In genomic region chr8:70495771-70496062, GRCm38 (mm10) we compare ENCODE assay signal across 10 mouse cellular contexts. TPM values are rescaled to one million over a fixed set of nuclear protein-coding genes. Genes with fewer than 3 reads are reported as not detected.
DNase-seq lines count a peak whose midpoint lies in the region; ATAC-seq and TF ChIP-seq lines count a peak whose summit lies in the region.
"Had no signal": no experiment of that assay in that cellular context is flagged by ENCODE, and none has a peak within 500 bp of the region (broad histone marks: within the 10 kb centered on the region; RNA-seq: fewer than 3 reads in every experiment).

No protein-coding gene starts in this region.

- WGBS in heart, embryonic 13.5 days = 8% methylated on average over 12 of the region's 12 CpGs
- 9% methylated on average over 12 of the region's 12 CpGs for WGBS in embryonic facial prominence, embryonic 12.5 days
- 6% methylated on average over 12 of the region's 12 CpGs for WGBS in limb, embryonic 11.5 days
- 6% methylated on average over 12 of the region's 12 CpGs for WGBS in intestine, embryonic 15.5 days

- no peak for TF ChIP-seq POLR2A in ES-Bruce4 (IDR thresholded peaks at IDR 0.05; ENCODE audit: insufficient read depth, low read length)

- DNase-seq in heart, postnatal 10 days = no peak
- peak; percentile 54 for DNase-seq in limb, embryonic 11.5 days (ENCODE audit: low spot score)
- DNase-seq in urinary bladder, postnatal 10 days (ENCODE audit: low spot score) = no peak
- no peak for DNase-seq in cerebellum, adult 9-10 months
- DNase-seq: gastrocnemius, postnatal 14 days had no signal

- peak overlapping the region; percentile 3; the same call in 1 of the 2 replicates for H3K4me3 ChIP-seq in heart, embryonic 13.5 days
- H3K4me3 ChIP-seq in ES-Bruce4 (ENCODE audit: low read depth, low read length) = no peak overlapping the region
- H3K4me3 ChIP-seq in embryonic facial prominence, embryonic 12.5 days = peak overlapping the region; percentile 57
- H3K4me3 ChIP-seq in limb, embryonic 11.5 days (ENCODE audit: low read depth, low read length) = peak overlapping the region; percentile 72
- H3K4me3 ChIP-seq in intestine, embryonic 15.5 days (replicated peaks) = no peak overlapping the region

- H3K4me1 ChIP-seq in heart, embryonic 13.5 days = peaks cover 52% of the 10 kb centered on the region
- no peaks in the 10 kb centered on the region for H3K4me1 ChIP-seq in ES-Bruce4 (ENCODE audit: control insufficient read depth, insufficient read depth, low read length)
- peaks cover 72% of the 10 kb centered on the region for H3K4me1 ChIP-seq in embryonic facial prominence, embryonic 12.5 days
- peaks cover 46% of the 10 kb centered on the region for H3K4me1 ChIP-seq in limb, embryonic 11.5 days (ENCODE audit: control insufficient read depth, insufficient read depth, low read length)
- peaks cover 40% of the 10 kb centered on the region for H3K4me1 ChIP-seq in intestine, embryonic 15.5 days (replicated peaks)

- peak overlapping the region; percentile 12; the same call in 1 of the 2 replicates for H3K9ac ChIP-seq in heart, embryonic 13.5 days
- H3K9ac ChIP-seq in ES-Bruce4 (ENCODE audit: low read depth, poor library complexity, severe bottlenecking) = peak overlapping the region; percentile 10; the same call in 1 of the 2 replicates
- H3K9ac ChIP-seq in embryonic facial prominence, embryonic 12.5 days = peak overlapping the region; percentile 51
- peak overlapping the region; percentile 52 for H3K9ac ChIP-seq in limb, embryonic 11.5 days (ENCODE audit: low read length)
- H3K9ac ChIP-seq in intestine, embryonic 15.5 days = no peak overlapping the region

- TF ChIP-seq EP300 in ES-Bruce4 (IDR thresholded peaks at IDR 0.05; ENCODE audit: insufficient read depth, low read depth, low read length) = no peak

- no peak overlapping the region for H3K27ac ChIP-seq in heart, embryonic 13.5 days (replicated peaks)
- H3K27ac ChIP-seq in ES-Bruce4 (ENCODE audit: insufficient read depth, low read length) = no peak overlapping the region
- H3K27ac ChIP-seq in embryonic facial prominence, embryonic 12.5 days = no peak overlapping the region
- H3K27ac ChIP-seq in limb, embryonic 11.5 days (replicated peaks; ENCODE audit: low read depth, low read length) = peak overlapping the region; percentile 4
- no peak overlapping the region for H3K27ac ChIP-seq in intestine, embryonic 15.5 days

- no peaks in the 10 kb centered on the region for H3K9me3 ChIP-seq in heart, embryonic 13.5 days
- no peaks in the 10 kb centered on the region for H3K9me3 ChIP-seq in ES-Bruce4 (replicated peaks; ENCODE audit: control insufficient read depth, insufficient read depth, low read length, poor library complexity, severe bottlenecking)
- no peaks in the 10 kb centered on the region for H3K9me3 ChIP-seq in embryonic facial prominence, embryonic 12.5 days
- H3K9me3 ChIP-seq in limb, embryonic 11.5 days (ENCODE audit: control insufficient read depth, low read length) = no peaks in the 10 kb centered on the region
- no peaks in the 10 kb centered on the region for H3K9me3 ChIP-seq in intestine, embryonic 15.5 days

- intact Hi-C loops in heart, postnatal 10 days (cut with DNase I) = no loop called here

- TF ChIP-seq CTCF in ES-Bruce4 (IDR thresholded peaks at IDR 0.05; ENCODE audit: low read depth, low read length) = no peak

- peaks cover 100% of the 10 kb centered on the region for H3K27me3 ChIP-seq in heart, embryonic 13.5 days (replicated peaks)
- peaks cover 40% of the 10 kb centered on the region for H3K27me3 ChIP-seq in ES-Bruce4 (ENCODE audit: control insufficient read depth, insufficient read depth, low read length, poor library complexity, severe bottlenecking)
- H3K27me3 ChIP-seq in embryonic facial prominence, embryonic 12.5 days = peaks cover 91% of the 10 kb centered on the region
- peaks cover 37% of the 10 kb centered on the region for H3K27me3 ChIP-seq in limb, embryonic 11.5 days (ENCODE audit: control insufficient read depth, insufficient read depth, low read length)
- H3K27me3 ChIP-seq in intestine, embryonic 15.5 days (replicated peaks) = peaks cover 98% of the 10 kb centered on the region

- ATAC-seq in heart, embryonic 13.5 days (ENCODE audit: extremely low read depth, insufficient number of reproducible peaks, low FRiP score, low TSS enrichment) = no peak
- ATAC-seq in embryonic facial prominence, embryonic 12.5 days (ENCODE audit: insufficient number of reproducible peaks, insufficient read depth, low FRiP score, low TSS enrichment) = no peak
- no peak for ATAC-seq in limb, embryonic 11.5 days (ENCODE audit: insufficient number of reproducible peaks, low FRiP score, low TSS enrichment, low read depth)
- no peak for ATAC-seq in intestine, embryonic 15.5 days
- ATAC-seq: lung, postnatal 0 days had no signal

- H3K36me3 ChIP-seq in heart, embryonic 13.5 days = no peaks in the 10 kb centered on the region
- no peaks in the 10 kb centered on the region for H3K36me3 ChIP-seq in ES-Bruce4 (ENCODE audit: control insufficient read depth, insufficient read depth, low read length, poor library complexity, severe bottlenecking)
- H3K36me3 ChIP-seq in embryonic facial prominence, embryonic 12.5 days = no peaks in the 10 kb centered on the region
- H3K36me3 ChIP-seq in limb, embryonic 11.5 days (ENCODE audit: control insufficient read depth, insufficient read depth, low read length) = no peaks in the 10 kb centered on the region
- H3K36me3 ChIP-seq in intestine, embryonic 15.5 days = no peaks in the 10 kb centered on the region

- H3K4me2 ChIP-seq in heart, embryonic 13.5 days = peak overlapping the region; percentile 4; the same call in 1 of the 2 replicates
- peak overlapping the region; percentile 86 for H3K4me2 ChIP-seq in embryonic facial prominence, embryonic 12.5 days (replicated peaks)
- H3K4me2 ChIP-seq in limb, embryonic 11.5 days (ENCODE audit: low read depth, severe bottlenecking) = peak overlapping the region; percentile 94
- no peak overlapping the region for H3K4me2 ChIP-seq in intestine, embryonic 15.5 days (replicated peaks)

RNA-seq across cellular contexts. Expression of gene Crlf1, which starts 2.8 kb away (rescaled TPM):
- polyA plus RNA-seq in heart, embryonic 13.5 days (2015; fragmentation: Nextera tagmentation; extraction: Ambion mirVana) = 3.7 and 5.5 TPM in 2 replicates
- under 1 TPM; 0.38 to 0.72 TPM for total RNA-seq in heart, postnatal 10 days (2021)
- 6.1 and 7.5 TPM in 2 replicates for polyA plus RNA-seq in ES-Bruce4 (2011; ENCODE audit: insufficient read depth, insufficient read length, low read depth, missing spikeins)
- 70.1 and 74.4 TPM in 2 replicates for polyA plus RNA-seq in embryonic facial prominence, embryonic 12.5 days (2016; fragmentation: Nextera tagmentation; extraction: Ambion mirVana)
- 85.8 and 102 TPM in 2 replicates for polyA plus RNA-seq in limb, embryonic 11.5 days (2014; fragmentation: Nextera tagmentation; extraction: Ambion mirVana)
- polyA plus RNA-seq in intestine, embryonic 15.5 days (2015; fragmentation: Nextera tagmentation; extraction: Ambion mirVana) = 0.95 and 1.2 TPM in 2 replicates

RNA-seq across cellular contexts. Expression of gene Tmem59l, which starts 8.6 kb away (rescaled TPM):
- polyA plus RNA-seq in heart, embryonic 13.5 days (2015; fragmentation: Nextera tagmentation; extraction: Ambion mirVana) = 0.45 and 0.76 TPM in 2 replicates
- not detected for total RNA-seq in heart, postnatal 10 days (2021)
- polyA plus RNA-seq in ES-Bruce4 (2011; ENCODE audit: insufficient read depth, insufficient read length, low read depth, missing spikeins) = 3.3 and 4.2 TPM in 2 replicates
- 27.1 and 29.6 TPM in 2 replicates for polyA plus RNA-seq in embryonic facial prominence, embryonic 12.5 days (2016; fragmentation: Nextera tagmentation; extraction: Ambion mirVana)
- 20.0 and 20.8 TPM in 2 replicates for polyA plus RNA-seq in limb, embryonic 11.5 days (2014; fragmentation: Nextera tagmentation; extraction: Ambion mirVana)
- polyA plus RNA-seq in intestine, embryonic 15.5 days (2015; fragmentation: Nextera tagmentation; extraction: Ambion mirVana) = 3.2 and 4.2 TPM in 2 replicates
- total RNA-seq: gastrocnemius, postnatal 14 days had no signal

RNA-seq across cellular contexts. Expression of gene Rex1bd, which starts 10.8 kb away (rescaled TPM):
- 116 and 125 TPM in 2 replicates for polyA plus RNA-seq in heart, embryonic 13.5 days (2015; fragmentation: Nextera tagmentation; extraction: Ambion mirVana)
- total RNA-seq in heart, postnatal 10 days (2021) = 100 to 1,000 TPM; 108 to 114 TPM
- polyA plus RNA-seq in ES-Bruce4 (2011; ENCODE audit: insufficient read depth, insufficient read length, low read depth, missing spikeins) = 40.0 and 43.7 TPM in 2 replicates
- polyA plus RNA-seq in embryonic facial prominence, embryonic 12.5 days (2016; fragmentation: Nextera tagmentation; extraction: Ambion mirVana) = 145 and 146 TPM in 2 replicates
- polyA plus RNA-seq in limb, embryonic 11.5 days (2014; fragmentation: Nextera tagmentation; extraction: Ambion mirVana) = 126 and 138 TPM in 2 replicates
- 121 and 132 TPM in 2 replicates for polyA plus RNA-seq in intestine, embryonic 15.5 days (2015; fragmentation: Nextera tagmentation; extraction: Ambion mirVana)

RNA-seq across cellular contexts. Expression of gene Uba52, which starts 14.9 kb away (rescaled TPM):
- polyA plus RNA-seq in heart, embryonic 13.5 days (2015; fragmentation: Nextera tagmentation; extraction: Ambion mirVana) = 842 and 891 TPM in 2 replicates
- total RNA-seq in heart, postnatal 10 days (2021) = 1,000 to 10,000 TPM; 1,604 to 1,683 TPM
- polyA plus RNA-seq in ES-Bruce4 (2011; ENCODE audit: insufficient read depth, insufficient read length, low read depth, missing spikeins) = 1,157 and 1,272 TPM in 2 replicates
- 863 and 916 TPM in 2 replicates for polyA plus RNA-seq in embryonic facial prominence, embryonic 12.5 days (2016; fragmentation: Nextera tagmentation; extraction: Ambion mirVana)
- polyA plus RNA-seq in limb, embryonic 11.5 days (2014; fragmentation: Nextera tagmentation; extraction: Ambion mirVana) = 926 and 927 TPM in 2 replicates
- polyA plus RNA-seq in intestine, embryonic 15.5 days (2015; fragmentation: Nextera tagmentation; extraction: Ambion mirVana) = 957 and 992 TPM in 2 replicates

RNA-seq across cellular contexts. Expression of gene Klhl26, which starts 18.9 kb away (rescaled TPM):
- polyA plus RNA-seq in heart, embryonic 13.5 days (2015; fragmentation: Nextera tagmentation; extraction: Ambion mirVana) = 11.2 and 12.4 TPM in 2 replicates
- total RNA-seq in heart, postnatal 10 days (2021) = 1 to 10 TPM; 8.4 to 8.9 TPM
- 27.4 and 33.7 TPM in 2 replicates for polyA plus RNA-seq in ES-Bruce4 (2011; ENCODE audit: insufficient read depth, insufficient read length, low read depth, missing spikeins)
- polyA plus RNA-seq in embryonic facial prominence, embryonic 12.5 days (2016; fragmentation: Nextera tagmentation; extraction: Ambion mirVana) = 27.7 and 29.6 TPM in 2 replicates
- 18.9 and 21.7 TPM in 2 replicates for polyA plus RNA-seq in limb, embryonic 11.5 days (2014; fragmentation: Nextera tagmentation; extraction: Ambion mirVana)
- 18.7 and 20.8 TPM in 2 replicates for polyA plus RNA-seq in intestine, embryonic 15.5 days (2015; fragmentation: Nextera tagmentation; extraction: Ambion mirVana)

Comparison
In these comparisons a context has a peak if more than half of its experiments do, and no peak if none do; other contexts are left out.
1. H3K4me3 ChIP-seq: peak in heart, embryonic 13.5 days (single experiment), embryonic facial prominence, embryonic 12.5 days (single experiment) and limb, embryonic 11.5 days (single experiment); none in ES-Bruce4 (single experiment) and intestine, embryonic 15.5 days (single experiment).